Mouse (Mus musculus) mouse embryonic stem cell (cell line): ENCODE results near the gene Cacna1e.

ENCODE experiments used
- in situ Hi-C, 2 experiments: fragments of 300-500 bp; cut with MboI; formaldehyde crosslinking; loops; 1 replicate in 1 of 2; 3 replicates in 1 of 2; pipeline ENCODE4 v1.14.3; 2019 to 2020; ENCODE audit warnings: low sequenced_read_pairs in 2 of 2, low pct_unique_long_range_greater_than_20kb in 1 of 2, mixed read lengths in 1 of 2; ENCODE audit not compliant: unreplicated experiment in 1 of 2

Gene Cacna1e

GRCm38 (mm10) chr1:154607406-154607805, 276.9 kb downstream of the Cacna1e start:
- in situ Hi-C loops, result no loop called here

DNA sequence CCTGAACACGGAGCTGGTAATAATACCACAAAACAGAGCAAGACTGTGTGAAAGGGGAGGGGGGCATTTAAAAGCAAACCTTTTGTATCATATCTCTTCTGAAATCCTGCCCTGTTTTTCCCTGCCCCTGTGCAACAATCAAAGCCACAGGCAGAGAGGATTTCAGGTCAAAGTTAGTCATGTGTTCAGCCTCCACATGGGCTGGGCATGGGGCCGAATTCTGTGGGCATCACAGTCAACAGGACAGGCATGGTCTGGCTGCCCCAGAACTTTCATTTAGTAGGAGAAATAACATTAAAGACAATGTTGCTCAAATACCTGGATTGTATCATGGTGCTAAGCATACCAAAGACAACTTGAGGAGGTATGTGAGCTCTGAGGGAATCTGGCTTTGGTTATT, 278.7 kb downstream of the Cacna1e start:
- in situ Hi-C loops, result no loop called here

DNA sequence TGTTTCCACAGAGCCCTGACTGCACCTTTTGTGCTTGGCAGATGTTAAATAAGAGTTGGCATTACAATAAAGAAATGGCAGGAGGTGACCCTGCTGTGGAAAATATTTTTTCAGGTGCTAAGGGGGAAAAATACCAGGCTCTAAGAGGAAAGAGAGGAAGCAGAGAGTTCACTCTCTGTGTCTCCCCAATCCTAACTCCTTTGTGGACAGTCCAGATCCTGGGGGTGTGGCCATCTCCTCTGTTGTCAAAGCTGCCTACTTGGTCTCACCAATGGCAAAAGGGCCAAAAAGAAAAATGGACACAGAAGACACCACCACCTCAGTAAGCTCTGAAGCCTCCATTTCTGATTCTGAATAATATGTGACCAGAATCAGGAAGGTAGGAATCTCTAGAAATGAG, 280.5 kb downstream of the Cacna1e start:
- in situ Hi-C loops, result no loop called here

DNA sequence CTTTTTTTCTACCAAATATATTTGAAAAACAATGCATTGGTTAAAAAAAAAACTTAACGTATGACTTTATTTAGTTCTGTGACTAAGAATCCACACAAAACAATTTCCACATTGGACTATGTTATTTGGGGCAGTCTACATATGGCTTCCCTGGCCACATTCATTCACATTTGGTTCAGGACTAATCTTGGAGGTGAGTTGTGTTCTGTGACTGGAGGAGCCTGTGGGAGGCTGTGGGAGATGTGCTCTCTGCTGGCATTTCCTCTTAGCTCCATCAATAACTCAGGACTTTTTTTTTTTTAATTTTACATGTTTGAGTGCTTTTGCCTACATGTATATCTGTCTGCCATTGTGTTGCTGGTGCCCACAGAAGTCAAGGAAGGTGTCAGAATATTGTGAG, 281.8 kb downstream of the Cacna1e start:
- in situ Hi-C loops, result no loop called here

DNA sequence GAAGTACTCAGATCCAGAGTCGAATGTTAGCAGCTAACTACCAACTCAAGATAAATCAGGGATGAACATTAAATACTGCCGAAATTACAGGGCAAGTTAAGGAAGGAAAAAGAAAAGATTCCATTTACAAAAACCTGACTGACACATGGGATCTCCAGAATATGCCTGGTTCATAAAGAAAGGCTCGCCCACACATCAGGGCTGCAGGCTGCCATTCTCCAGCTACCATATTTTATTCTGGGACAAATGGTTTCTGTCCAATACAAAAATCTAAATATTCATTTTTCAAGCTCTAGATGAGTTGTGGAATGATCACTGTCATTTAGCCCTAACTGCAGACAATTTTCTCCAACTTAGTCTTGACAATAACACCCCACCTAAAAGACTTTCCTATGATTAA, 301.8 kb downstream of the Cacna1e start:
- in situ Hi-C loops, result no loop called here

DNA sequence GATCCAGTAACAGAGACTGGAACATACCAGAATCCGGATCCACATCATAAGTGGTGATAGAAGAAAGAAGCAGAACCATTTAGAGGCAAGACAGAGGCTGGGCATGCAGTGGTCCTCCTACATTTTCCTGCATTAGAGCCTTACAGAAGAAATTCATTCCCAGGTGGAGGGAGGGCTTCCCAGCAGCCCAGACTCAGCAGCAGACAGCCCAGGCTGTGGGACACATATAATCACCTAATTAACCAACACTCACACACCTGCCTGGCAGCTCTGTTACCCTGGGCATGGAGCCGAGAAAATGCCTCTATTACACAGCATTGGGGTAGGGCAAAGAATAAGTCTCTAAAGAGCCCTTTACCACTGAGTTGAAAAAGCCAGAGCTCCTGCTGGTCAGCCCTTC, 304.4 kb downstream of the Cacna1e start:
- in situ Hi-C loops, result no loop called here

DNA sequence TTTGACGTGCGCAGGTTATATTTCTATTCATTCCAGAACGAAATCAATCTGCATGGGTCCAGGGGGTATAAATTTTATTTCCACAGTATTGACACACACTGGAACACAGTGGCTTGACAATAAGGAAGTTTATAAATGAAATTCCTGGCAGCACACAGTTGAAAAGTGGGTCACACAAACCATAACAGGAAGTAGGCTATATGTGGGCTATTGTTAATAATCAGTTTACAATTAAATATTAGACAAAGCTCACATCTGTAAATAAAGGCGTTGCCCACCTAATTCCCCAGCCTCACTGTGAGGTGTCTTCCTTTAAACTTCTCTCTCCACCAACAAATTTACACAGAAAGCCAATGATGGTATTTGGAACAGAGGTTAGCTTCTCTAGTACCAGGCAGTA, 305.6 kb downstream of the Cacna1e start:
- in situ Hi-C loops, result no loop called here

GRCm38 (mm10) chr1:154576418-154576817, 307.9 kb downstream of the Cacna1e start:
- in situ Hi-C loops, result no loop called here

DNA sequence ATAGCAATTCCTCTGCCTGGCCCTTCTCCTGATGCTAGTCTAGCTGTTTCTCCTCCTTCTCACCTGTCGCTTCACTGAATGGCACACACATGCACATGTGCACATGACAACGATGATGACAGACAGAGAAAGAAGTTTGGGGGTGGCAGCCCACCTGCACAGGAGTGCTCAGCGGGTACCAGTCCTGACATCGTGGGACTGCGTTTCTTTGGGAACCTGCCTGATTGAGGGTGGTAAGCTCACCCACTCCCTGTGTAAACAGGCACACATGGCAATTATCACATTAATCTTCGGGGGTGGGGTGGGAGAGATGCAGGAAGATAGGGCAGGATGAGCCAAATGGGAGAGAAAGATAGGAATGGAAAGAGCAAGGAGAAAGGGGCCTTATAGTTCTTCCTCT, 318.3 kb downstream of the Cacna1e start:
- in situ Hi-C loops, result no loop called here

DNA sequence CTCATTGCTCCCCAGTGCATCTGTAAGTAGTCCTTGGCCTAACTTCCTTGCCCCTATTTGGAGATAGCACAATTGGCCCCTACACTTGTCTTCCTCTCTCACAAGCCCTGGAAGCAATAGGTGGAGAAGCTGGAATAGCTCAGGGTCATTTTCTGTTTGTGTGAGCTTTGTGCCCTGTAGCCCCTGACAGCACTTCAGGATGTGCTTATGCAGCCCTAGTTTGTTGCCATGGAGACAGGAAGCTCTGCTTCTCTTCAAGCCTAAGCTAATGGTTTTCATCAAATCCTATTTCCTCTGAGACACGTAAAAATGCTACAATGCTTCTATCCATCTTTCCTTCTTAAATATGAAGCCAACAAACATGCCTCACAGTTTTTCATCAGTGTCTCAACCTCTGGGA, 328.5 kb downstream of the Cacna1e start:
- in situ Hi-C loops, result no loop called here

GRCm38 (mm10) chr1:154553132-154553531, 331.2 kb downstream of the Cacna1e start:
- in situ Hi-C loops, result no loop called here

DNA sequence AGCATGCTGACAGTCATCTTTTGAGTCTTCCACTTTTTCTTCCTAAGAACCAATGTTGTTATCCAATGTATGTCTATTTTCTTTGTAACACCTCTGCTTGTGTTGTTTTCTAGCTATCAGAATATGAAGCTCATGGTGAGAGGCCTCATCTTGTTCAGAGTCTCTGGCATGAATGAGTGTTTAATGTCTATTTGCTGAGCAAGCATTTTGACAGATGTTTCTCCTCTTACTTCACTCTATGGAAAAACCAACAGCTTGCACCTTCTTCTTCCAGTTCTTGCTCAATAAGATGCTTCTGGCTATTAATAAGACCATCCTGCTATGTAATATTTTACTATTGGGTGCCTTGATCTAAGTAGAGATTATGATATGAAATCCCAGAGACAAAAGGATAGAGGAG, 346.9 kb downstream of the Cacna1e start:
- in situ Hi-C loops, result no loop called here

DNA sequence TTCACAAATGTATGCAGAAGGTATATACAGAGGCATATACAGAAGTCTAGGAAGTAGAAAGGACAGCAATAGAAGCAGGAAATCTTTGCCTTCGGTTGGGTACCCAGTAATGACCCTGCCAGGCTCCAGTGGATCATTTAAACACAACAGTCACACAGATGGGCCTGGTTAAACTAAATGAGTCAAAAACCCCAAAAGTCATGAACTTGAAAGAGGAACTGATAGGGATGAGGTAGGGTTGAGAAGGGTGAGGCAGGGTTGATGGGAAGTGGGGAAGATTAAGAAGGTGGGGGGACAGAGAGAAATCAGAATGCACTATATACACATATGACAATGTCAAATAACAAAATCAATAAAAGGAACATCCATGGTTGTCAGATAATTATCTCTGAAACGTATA, 347.5 kb downstream of the Cacna1e start:
- in situ Hi-C loops, result no loop called here

DNA sequence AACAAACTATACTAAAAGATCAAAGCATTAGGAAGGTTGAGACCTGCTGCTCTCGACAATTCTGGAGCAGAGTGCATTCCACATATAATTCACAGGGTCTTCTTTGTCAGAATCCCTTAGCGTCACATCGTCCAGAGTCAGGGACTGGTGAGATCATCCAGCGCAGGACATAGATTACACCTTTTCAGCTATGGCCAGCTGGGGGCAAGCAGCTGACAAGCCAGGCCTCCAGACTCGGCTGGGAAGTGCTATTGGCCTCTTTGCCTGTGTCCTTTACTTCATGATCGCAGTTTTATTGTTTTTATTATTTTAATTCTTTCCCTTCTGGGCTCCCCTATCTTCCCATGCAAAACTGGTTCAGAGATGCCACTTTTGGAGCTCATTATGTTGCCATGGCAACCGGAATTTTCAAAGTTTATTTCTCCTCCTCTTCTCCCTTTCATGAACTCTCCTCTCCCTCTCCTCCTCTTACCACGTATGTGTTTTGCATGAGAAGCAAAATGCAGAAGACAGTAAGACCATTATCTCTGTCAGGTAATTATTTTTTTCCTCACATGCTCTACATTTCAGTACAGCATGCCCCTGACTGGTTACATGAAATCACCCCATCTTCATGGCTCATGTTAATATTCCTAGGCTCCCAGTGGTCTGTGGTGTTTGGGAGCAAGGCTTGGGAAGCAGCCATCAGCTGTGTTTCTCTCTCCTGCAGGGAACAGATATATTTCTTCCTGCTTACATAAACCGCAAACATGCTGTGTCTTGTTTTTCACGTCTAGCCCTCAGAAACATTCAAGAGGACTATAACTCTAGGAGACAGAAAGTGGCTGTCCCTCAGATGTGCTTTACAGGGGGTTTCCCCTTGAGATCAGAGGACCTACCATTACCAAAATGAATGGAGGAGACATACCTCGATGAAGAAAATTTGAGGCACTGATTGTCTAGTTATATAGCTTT, 351.0 kb downstream of the Cacna1e start:
- in situ Hi-C loops, result no loop called here

GRCm38 (mm10) chr1:154529666-154530065, 354.6 kb downstream of the Cacna1e start:
- in situ Hi-C loops, result no loop called here

- in situ Hi-C loops, result no loop called here
These were observed 355.5 kb downstream of the Cacna1e start for GRCm38 (mm10) chr1:154528803-154529202.

DNA sequence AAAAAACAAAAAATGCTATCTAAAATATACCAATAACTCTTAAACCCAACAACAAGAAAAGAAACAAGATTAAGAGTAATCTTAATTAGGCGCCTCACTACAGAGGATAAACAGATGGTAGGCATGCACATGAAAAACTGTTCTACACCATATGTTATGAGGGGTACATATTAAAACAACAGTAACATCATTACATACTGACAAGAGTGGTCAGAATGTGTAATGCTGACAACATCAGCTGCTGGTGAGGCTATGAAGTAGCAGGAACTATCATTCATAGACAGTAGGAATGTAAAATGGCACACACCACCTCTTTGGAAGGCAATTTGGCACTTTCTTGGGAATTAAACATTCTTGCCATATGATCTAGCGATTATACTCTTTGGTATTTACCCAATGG, 363.6 kb downstream of the Cacna1e start:
- in situ Hi-C loops, result no loop called here

GRCm38 (mm10) chr1:154515350-154515749, 369.0 kb downstream of the Cacna1e start:
- in situ Hi-C loops, result no loop called here

DNA sequence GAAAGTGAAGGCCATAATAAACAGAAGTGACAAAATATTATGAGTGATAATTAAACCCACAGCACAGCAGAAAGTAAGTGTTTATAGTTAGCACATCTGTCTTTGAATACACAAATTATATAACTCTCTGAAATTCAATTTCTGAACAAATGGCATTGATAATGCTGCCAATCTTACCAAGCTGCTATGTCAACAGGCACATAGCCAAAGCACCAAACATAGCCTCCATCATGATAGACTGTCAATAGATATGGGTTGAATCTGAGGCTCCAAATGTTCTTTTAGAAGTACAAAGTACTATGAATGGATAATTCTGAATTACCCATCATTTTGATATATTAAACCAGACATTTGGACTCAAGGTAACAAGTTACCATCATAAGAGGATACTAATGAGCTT, 372.6 kb downstream of the Cacna1e start:
- in situ Hi-C loops, result no loop called here

GRCm38 (mm10) chr1:154504005-154504404, 380.3 kb downstream of the Cacna1e start:
- in situ Hi-C loops, result no loop called here
